Mouse (Mus musculus) G1E (cell line): ENCODE data around the gene Tent4b. TPM values are rescaled to one million over a fixed set of nuclear protein-coding genes. Genes with fewer than 3 reads are reported as not detected.
A peak's percentile ranks its signal among the peaks of the same experiment; 100 is the strongest.

Source experiments
- ATAC-seq: 2 replicates; pipeline ENCODE4 v1.8.0; 2016; ENCODE audit warnings: mild to moderate bottlenecking; ENCODE audit not compliant: insufficient number of reproducible peaks, poor library complexity, low FRiP score, severe bottlenecking; ENCODE audit errors: extremely low read depth
- DNase-seq: peaks from one replicate; pipeline ENCODE4 v3.0.0; 2012; ENCODE audit warnings: low spot score
- H3K27me3 ChIP-seq: 2 replicates; pipeline ENCODE4 v1.6.1; 2012; ENCODE audit warnings: mild to moderate bottlenecking, low read length, inconsistent platforms; ENCODE audit not compliant: insufficient read depth
- H3K36me3 ChIP-seq: replicated peaks from 2 replicates; pipeline ENCODE3; 2012; ENCODE audit warnings: mild to moderate bottlenecking, inconsistent platforms
- H3K4me1 ChIP-seq: 2 replicates; pipeline ENCODE4 v1.6.1; 2012; ENCODE audit warnings: low read depth, low read length, inconsistent platforms, mixed read lengths; ENCODE audit not compliant: insufficient read depth
- H3K4me3 ChIP-seq: 2 replicates; pipeline ENCODE4 v1.5.1; 2012; ENCODE audit warnings: low read depth, mild to moderate bottlenecking, inconsistent platforms, low read length, moderate library complexity, mixed read lengths
- H3K9me3 ChIP-seq: replicated peaks from 2 replicates; pipeline ENCODE4 v1.6.1; 2012; ENCODE audit warnings: inconsistent platforms
- CTCF ChIP-seq: IDR thresholded peaks from 2 replicates; pipeline ENCODE4 v1.5.1; 2012; ENCODE audit warnings: low read depth, low read length, inconsistent platforms, mixed read lengths
- GATA1 ChIP-seq: IDR thresholded peaks from 2 replicates; pipeline ENCODE4 v1.6.1; 2012; ENCODE audit warnings: borderline replicate concordance, low read length, inconsistent platforms, mixed read lengths
- GATA2 ChIP-seq: IDR thresholded peaks from 2 replicates; pipeline ENCODE4 v1.6.1; 2012; ENCODE audit warnings: low read depth, low read length, inconsistent platforms, borderline replicate concordance
- POLR2AphosphoS5 ChIP-seq: IDR thresholded peaks from 2 replicates; pipeline ENCODE4 v1.6.1; 2012; ENCODE audit warnings: low read depth, low read length, inconsistent platforms; ENCODE audit not compliant: insufficient replicate concordance
- TAL1 ChIP-seq: conservative IDR thresholded peaks from 2 replicates; pipeline ENCODE4 v1.6.1; 2012; ENCODE audit warnings: low read depth, low read length, inconsistent platforms, mixed read lengths
- polyA plus RNA-seq: library from polyadenylated mRNA; stranded (reverse); fragments of >175 nt; gene quantifications from 2 replicates; pipeline ENCODE4 v1.2.3, GENCODE M21; 2012
- total RNA-seq, 2 experiments: library from RNA; stranded (forward) in 1 of 2; stranded (reverse) in 1 of 2; fragments of 200-1000 nt in 1 of 2; fragments of >200 nt in 1 of 2; fragmentation: Nextera tagmentation in 1 of 2; gene quantifications; 2 replicates each; pipeline ENCODE4 v1.2.3; 2014 to 2017

Tent4b gene
- total and polyA plus RNA-seq, 3 experiments, result 10.3 to 58.6 (median 36.0) TPM

DNA sequence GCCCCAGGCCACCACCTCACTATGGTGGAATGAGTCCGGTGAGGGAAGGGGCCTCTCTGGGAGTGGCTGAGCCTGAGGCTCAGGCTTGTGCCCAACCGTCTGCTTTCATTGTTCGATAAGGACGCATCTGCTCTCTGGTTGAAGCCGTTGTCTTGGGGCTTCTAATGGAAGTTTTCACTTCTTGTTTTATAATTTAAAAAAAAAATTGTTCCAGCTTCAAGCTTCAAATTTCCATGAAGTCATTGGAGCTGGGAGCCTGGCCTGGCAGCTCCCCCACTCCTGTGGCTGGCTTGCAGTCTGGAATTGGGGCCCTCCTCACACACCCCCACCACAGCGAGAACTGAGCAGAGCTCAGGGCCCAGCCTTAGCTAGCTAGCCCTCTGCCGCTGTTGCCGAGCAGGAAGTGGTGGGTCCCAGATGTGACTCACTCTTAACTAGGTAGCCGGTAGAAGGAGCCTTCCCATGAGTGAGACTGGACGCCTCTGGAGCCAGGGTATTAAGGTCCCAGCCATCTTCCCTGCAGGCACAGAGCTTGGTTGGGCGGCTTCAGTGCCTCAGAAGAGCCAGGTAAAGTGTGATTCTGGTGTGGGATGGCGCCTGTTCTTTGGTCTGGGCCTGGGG is 89.7 kb downstream of the Tent4b start:
- peaks cover 92% of the 10 kb centered on the region for H3K4me1 ChIP-seq
- peaks cover 82% of the 10 kb centered on the region for H3K36me3 ChIP-seq
- peak; percentile 68 for ATAC-seq
- TF ChIP-seq TAL1 (no peak), POLR2AphosphoS5 (no peak), GATA1 (no peak), CTCF (no peak)
- H3K4me3 ChIP-seq, result peak overlapping the region; percentile 69
- H3K27me3 ChIP-seq, result no peaks in the 10 kb centered on the region
- H3K9me3 ChIP-seq, result no peaks in the 10 kb centered on the region
- peak; percentile 67 for DNase-seq

DNA sequence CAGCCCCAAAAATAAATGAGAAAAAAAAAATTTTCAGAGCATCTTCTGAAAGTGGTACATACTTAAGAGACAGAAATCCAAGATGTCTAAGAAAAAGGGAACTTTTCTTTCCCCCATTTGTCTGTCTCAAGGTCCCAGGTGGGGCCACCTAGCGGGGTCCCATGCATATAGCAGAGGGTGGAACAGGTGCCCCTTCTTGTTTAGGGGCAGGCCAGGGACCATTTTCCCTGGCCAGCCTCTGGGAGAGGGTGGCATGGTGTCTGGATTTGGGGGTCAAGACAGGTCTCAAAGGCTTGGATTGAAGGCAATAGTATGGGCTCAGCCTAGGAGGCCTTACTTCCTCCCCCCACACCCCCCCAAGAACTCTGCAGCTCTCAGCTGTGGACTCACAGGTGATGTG is 90.9 kb downstream of the Tent4b start:
- no peaks in the 10 kb centered on the region for H3K27me3 ChIP-seq
- peaks cover 80% of the 10 kb centered on the region for H3K36me3 ChIP-seq
- TF ChIP-seq POLR2AphosphoS5, result no peak
- TF ChIP-seq GATA1, result no peak
- TF ChIP-seq TAL1, result no peak
- TF ChIP-seq CTCF, result no peak
- no peak for TF ChIP-seq GATA2
- H3K4me3 ChIP-seq, result no peak overlapping the region; the same call in 1 of the 2 replicates
- ATAC-seq (no peak), DNase-seq (no peak)
- H3K4me1 ChIP-seq, result peaks cover 91% of the 10 kb centered on the region
- no peaks in the 10 kb centered on the region for H3K9me3 ChIP-seq

DNA sequence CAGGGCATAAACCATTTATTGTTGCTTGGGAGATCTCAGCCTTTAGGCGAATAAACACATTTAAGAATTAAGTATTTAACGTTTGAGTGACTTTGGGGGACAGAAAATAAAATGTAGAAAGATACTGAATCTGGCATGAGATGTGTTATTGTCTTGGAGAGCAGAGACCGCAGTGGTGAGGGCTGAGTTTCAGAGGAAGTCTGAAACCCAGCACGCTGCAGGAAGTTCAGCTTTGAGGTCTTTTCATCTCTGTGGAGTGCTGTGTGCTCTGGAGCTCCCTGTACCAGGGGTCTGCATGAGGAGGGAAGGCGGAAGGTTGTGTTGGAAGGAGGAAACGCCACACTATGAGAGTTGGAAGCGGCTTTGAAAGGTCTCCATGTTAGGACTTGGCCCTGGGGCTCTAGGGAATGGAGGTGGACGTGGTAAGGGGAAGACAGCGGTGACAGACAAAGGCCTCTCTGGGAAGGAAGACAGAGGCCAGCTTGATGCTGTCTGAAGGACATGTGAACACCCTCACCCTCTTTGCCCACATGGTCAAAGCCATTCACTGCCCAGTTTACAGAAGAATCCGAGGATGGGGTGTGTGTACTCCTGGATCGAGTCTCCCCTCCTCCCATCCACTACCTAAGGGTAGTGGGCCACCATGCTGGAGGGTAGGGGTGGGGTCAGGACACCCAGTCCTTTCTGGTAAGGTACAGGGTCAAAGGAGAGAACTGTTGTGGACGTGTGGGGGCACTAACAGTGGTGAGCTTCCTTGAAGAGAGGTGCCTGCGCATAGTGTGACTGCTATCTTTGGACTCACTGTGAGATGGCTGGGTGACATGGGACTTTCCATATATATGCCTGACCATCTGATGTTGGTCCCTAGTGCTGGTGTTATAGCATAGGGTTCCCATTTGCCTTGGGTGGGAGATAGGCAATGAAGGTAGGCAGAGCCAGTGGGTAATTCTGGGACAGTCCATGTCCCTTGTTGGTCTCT is 91.6 kb downstream of the Tent4b start:
- no peak for DNase-seq
- no peak for ATAC-seq
- peaks cover 91% of the 10 kb centered on the region for H3K4me1 ChIP-seq
- TF ChIP-seq GATA2 (no peak), CTCF (no peak), TAL1 (no peak), GATA1 (no peak), POLR2AphosphoS5 (no peak)
- H3K36me3 ChIP-seq, result peaks cover 80% of the 10 kb centered on the region
- H3K9me3 ChIP-seq, result no peaks in the 10 kb centered on the region
- no peak overlapping the region; the same call in 1 of the 2 replicates for H3K4me3 ChIP-seq
- no peaks in the 10 kb centered on the region for H3K27me3 ChIP-seq

DNA sequence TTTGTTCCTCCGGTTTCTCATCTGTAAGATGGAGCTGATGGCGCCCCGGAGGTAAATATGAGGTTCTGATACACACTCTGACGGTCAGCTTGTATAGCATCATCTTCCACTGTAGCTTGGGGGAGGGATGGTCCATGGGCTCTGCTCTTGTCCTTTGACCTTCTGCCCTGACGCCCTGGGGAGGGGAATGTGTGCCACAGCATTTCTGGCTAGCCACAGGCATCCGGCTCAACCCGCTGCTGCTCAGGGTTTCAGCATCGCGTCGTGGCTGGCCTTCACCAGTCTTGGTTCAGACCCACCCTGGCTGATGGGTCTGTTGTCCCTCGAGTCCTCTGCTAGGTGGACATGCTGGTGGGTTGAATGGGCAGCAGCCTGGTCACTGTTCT is 92.3 kb downstream of the Tent4b start:
- Histone ChIP-seq H3K27me3 (no peaks in the 10 kb centered on the region), H3K4me3 (peak overlapping the region; percentile 25; the same call in 1 of the 2 replicates), H3K4me1 (peaks cover 91% of the 10 kb centered on the region), H3K36me3 (peaks cover 80% of the 10 kb centered on the region), H3K9me3 (no peaks in the 10 kb centered on the region)
- TF ChIP-seq TAL1, result no peak
- no peak for TF ChIP-seq GATA2
- TF ChIP-seq CTCF, result no peak
- TF ChIP-seq GATA1, result no peak
- no peak for TF ChIP-seq POLR2AphosphoS5
- DNase-seq, result no peak
- ATAC-seq, result no peak

DNA sequence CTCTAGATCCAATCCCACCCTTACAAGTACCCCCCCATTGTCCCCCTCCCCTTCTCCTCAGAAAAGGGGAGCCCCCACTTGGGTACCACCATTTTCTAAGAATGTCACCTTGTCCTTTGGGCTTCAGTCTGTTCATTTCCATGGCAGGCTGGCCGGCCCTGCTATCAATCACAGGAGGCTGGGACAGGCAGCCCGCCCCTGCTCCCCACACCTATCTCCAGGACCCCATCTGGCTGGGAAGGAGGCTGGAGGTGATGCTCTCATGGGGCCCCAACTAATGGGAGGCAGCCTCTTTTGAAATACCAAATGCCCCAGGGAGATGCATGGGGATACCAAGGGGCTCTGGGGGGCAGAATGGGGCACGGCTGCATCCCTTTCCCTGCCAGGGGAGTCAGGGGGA is 93.9 kb downstream of the Tent4b start:
- Histone ChIP-seq H3K9me3 (no peaks in the 10 kb centered on the region), H3K4me3 (peak overlapping the region; percentile 74; the same call in 1 of the 2 replicates), H3K36me3 (peaks cover 83% of the 10 kb centered on the region), H3K4me1 (peaks cover 96% of the 10 kb centered on the region), H3K27me3 (no peaks in the 10 kb centered on the region)
- no peak for ATAC-seq
- no peak for DNase-seq
- TF ChIP-seq TAL1 (no peak), GATA2 (no peak), GATA1 (no peak), CTCF (no peak), POLR2AphosphoS5 (no peak)
